Mouse (Mus musculus): Measurements from ENCODE around the gene Zfp583. TPM values are rescaled to one million over a fixed set of nuclear protein-coding genes. Genes with fewer than 3 reads are reported as not detected.
"Not testable (repeated sequence)": the region's sequence is repeated elsewhere in the genome, so short reads cannot be mapped to it uniquely, and the experiment has no call there.

Gene Zfp583
- polyA plus RNA-seq (2014; fragmentation: Nextera tagmentation; extraction: Ambion mirVana), result 5.2 and 5.8 TPM in 2 replicates

DNA sequence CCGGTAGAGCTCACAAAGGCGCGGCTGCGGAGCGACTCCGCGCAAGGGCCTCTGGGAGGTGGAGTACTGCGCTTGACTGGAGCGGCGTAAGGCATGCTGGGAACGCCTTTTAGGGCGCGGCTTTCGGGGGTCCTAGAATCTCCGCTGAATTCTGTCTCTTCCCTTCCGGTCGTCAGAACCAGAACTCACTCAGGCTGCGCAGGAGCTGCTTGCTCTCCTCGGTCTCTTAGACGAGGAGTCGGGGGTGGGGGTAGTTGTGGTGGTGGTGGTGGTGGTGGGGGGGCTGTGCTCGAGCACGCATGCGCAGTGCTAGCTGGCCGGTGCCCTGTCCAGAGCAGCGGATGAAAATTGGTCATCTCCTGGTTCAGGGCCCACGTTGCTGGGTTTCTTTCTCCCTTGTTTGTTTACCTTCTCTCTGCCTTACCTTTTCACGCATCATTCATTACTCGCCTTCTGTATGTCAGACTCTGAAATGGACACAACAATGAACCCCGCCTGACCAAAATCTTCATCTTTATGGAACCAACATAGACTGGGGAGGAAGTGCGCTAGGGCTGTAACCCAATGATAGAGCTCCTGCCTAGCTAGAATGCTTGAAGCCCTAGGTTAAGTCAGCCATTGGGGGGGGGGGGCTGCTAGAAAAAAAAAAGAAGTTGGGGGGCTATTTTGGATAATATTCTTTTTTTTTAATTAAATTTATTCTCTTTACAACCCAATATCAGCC, at the start of gene Zfp583:
Zfp583 (minus strand) TSS at position 53 of the 724 bp plus-strand sequence.
- Histone ChIP-seq H3K36me3 (ENCODE audit: control insufficient read depth, insufficient read depth, low read length) (no peaks in the 10 kb centered on the region; the same call in 1 of the 2 replicates), H3K9me3 (ENCODE audit: control insufficient read depth, low read depth, low read length) (no peaks in the 10 kb centered on the region), H3K4me1 (ENCODE audit: control insufficient read depth, insufficient read depth, low read length) (0 out of 2 replicates have a peak, but pooled peaks cover 7% of the 10 kb centered on the region), H3K9ac (replicated peaks; ENCODE audit: low read depth, low read length) (peak within 1 kb of the TSS; percentile 71), H3K4me3 (ENCODE audit: low read depth, low read length) (peak within 1 kb of the TSS; percentile 55), H3K4me2 (replicated peaks; ENCODE audit: low read depth, low read length) (peak within 1 kb of the TSS; percentile 69), H3K27ac (ENCODE audit: low read length) (peak within 1 kb of the TSS; percentile 70), H3K27me3 (ENCODE audit: control insufficient read depth, insufficient read depth, low read length) (no peaks in the 10 kb centered on the region)
- WGBS, result 6% methylated on average over 31 of the region's 31 CpGs
- ATAC-seq (ENCODE audit: insufficient number of reproducible peaks, insufficient read depth, low FRiP score, low read depth), result peak; percentile 92

- Histone ChIP-seq H3K36me3 (ENCODE audit: control insufficient read depth, insufficient read depth, low read length) (no peaks in the 10 kb centered on the region), H3K4me3 (ENCODE audit: low read depth, low read length) (no peak overlapping the region), H3K27ac (ENCODE audit: low read length) (no peak overlapping the region), H3K4me2 (replicated peaks; ENCODE audit: low read depth, low read length) (no peak overlapping the region), H3K9ac (replicated peaks; ENCODE audit: low read depth, low read length) (no peak overlapping the region), H3K4me1 (ENCODE audit: control insufficient read depth, insufficient read depth, low read length) (peaks cover 3% of the 10 kb centered on the region; the same call in 1 of the 2 replicates), H3K27me3 (ENCODE audit: control insufficient read depth, insufficient read depth, low read length) (no peaks in the 10 kb centered on the region), H3K9me3 (ENCODE audit: control insufficient read depth, low read depth, low read length) (no peaks in the 10 kb centered on the region)
- ATAC-seq (ENCODE audit: insufficient number of reproducible peaks, insufficient read depth, low FRiP score, low read depth), result no peak
- 84% methylated on average over 8 of the region's 8 CpGs for WGBS
Measured at GRCm38 (mm10) chr7:6378441-6378840, 47.4 kb upstream of the Zfp583 start.

- ATAC-seq (ENCODE audit: insufficient number of reproducible peaks, insufficient read depth, low FRiP score, low read depth), result no peak
- Histone ChIP-seq H3K27me3 (ENCODE audit: control insufficient read depth, insufficient read depth, low read length) (no peaks in the 10 kb centered on the region), H3K27ac (ENCODE audit: low read length) (no peak overlapping the region), H3K4me3 (ENCODE audit: low read depth, low read length) (no peak overlapping the region), H3K36me3 (ENCODE audit: control insufficient read depth, insufficient read depth, low read length) (no peaks in the 10 kb centered on the region), H3K9me3 (ENCODE audit: control insufficient read depth, low read depth, low read length) (no peaks in the 10 kb centered on the region), H3K4me1 (ENCODE audit: control insufficient read depth, insufficient read depth, low read length) (no peaks in the 10 kb centered on the region), H3K4me2 (replicated peaks; ENCODE audit: low read depth, low read length) (no peak overlapping the region), H3K9ac (replicated peaks; ENCODE audit: low read depth, low read length) (no peak overlapping the region)
- 80% methylated on average over 3 of the region's 3 CpGs for WGBS
Measured at GRCm38 (mm10) chr7:6372993-6373392, 41.9 kb upstream of the Zfp583 start.

GRCm38 (mm10) chr7:6369460-6369859, 38.4 kb upstream of the Zfp583 start:
- H3K9ac ChIP-seq (replicated peaks; ENCODE audit: low read depth, low read length), result no peak overlapping the region
- no peaks in the 10 kb centered on the region for H3K36me3 ChIP-seq (ENCODE audit: control insufficient read depth, insufficient read depth, low read length)
- H3K4me1 ChIP-seq (ENCODE audit: control insufficient read depth, insufficient read depth, low read length), result no peaks in the 10 kb centered on the region
- no peak overlapping the region for H3K4me3 ChIP-seq (ENCODE audit: low read depth, low read length)
- 0 out of 2 replicates have a peak, but pooled peaks have one; percentile 14 for ATAC-seq (ENCODE audit: insufficient number of reproducible peaks, insufficient read depth, low FRiP score, low read depth)
- no peaks in the 10 kb centered on the region for H3K9me3 ChIP-seq (ENCODE audit: control insufficient read depth, low read depth, low read length)
- no peak overlapping the region for H3K4me2 ChIP-seq (replicated peaks; ENCODE audit: low read depth, low read length)
- 90% methylated on average over 3 of the region's 3 CpGs for WGBS
- H3K27me3 ChIP-seq (ENCODE audit: control insufficient read depth, insufficient read depth, low read length), result no peaks in the 10 kb centered on the region
- H3K27ac ChIP-seq (ENCODE audit: low read length), result no peak overlapping the region

DNA sequence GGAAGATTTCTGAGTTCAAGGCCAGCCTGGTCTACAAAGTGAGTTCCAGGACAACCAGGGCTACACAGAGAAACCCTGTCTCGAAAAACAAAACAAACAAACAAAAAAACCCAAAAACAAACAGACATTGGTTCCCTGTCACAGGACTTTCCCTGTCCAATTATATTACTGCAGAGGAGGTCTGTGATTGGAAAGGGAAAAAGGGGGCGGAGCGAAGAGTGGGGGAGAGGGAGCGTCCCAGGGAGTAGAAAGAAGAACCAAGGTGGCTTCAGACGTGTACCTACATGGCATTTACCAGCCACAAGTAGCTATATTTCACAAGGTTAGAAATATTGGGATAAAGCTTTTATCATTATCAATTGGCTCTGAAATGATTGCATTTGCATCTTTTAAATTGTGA, 37.1 kb upstream of the Zfp583 start:
- not testable (repeated sequence) for H3K4me3 ChIP-seq (ENCODE audit: low read depth, low read length); H3K27me3 ChIP-seq (ENCODE audit: control insufficient read depth, insufficient read depth, low read length); H3K9ac ChIP-seq (replicated peaks; ENCODE audit: low read depth, low read length); H3K9me3 ChIP-seq (ENCODE audit: control insufficient read depth, low read depth, low read length); H3K27ac ChIP-seq (ENCODE audit: low read length); H3K4me2 ChIP-seq (replicated peaks; ENCODE audit: low read depth, low read length); ATAC-seq (ENCODE audit: insufficient number of reproducible peaks, insufficient read depth, low FRiP score, low read depth); H3K4me1 ChIP-seq (ENCODE audit: control insufficient read depth, insufficient read depth, low read length); H3K36me3 ChIP-seq (ENCODE audit: control insufficient read depth, insufficient read depth, low read length)
- 78% methylated on average over 5 of the region's 5 CpGs for WGBS

DNA sequence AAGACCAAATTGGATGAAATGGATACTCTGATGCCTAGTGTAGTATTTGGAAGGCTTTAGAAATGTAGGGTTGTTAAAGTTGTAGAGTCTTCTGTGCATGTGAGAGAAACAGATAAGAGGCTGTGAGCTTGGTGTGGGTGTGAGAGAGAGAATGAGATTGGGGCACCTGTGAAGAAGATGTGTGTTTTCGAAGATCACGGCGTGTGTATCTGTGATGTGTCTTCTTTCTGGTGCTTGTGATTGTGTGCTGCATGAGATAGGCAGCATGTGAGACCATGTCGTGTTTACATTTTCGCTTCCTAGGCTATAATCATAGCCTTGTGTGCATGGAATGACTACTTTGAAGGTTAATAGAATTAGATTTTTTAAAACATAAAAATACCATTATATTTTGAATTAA, 36.1 kb upstream of the Zfp583 start:
- Histone ChIP-seq H3K36me3 (ENCODE audit: control insufficient read depth, insufficient read depth, low read length) (no peaks in the 10 kb centered on the region), H3K9me3 (ENCODE audit: control insufficient read depth, low read depth, low read length) (no peaks in the 10 kb centered on the region), H3K27me3 (ENCODE audit: control insufficient read depth, insufficient read depth, low read length) (no peaks in the 10 kb centered on the region), H3K4me2 (replicated peaks; ENCODE audit: low read depth, low read length) (no peak overlapping the region), H3K9ac (replicated peaks; ENCODE audit: low read depth, low read length) (no peak overlapping the region), H3K4me1 (ENCODE audit: control insufficient read depth, insufficient read depth, low read length) (peaks cover 6% of the 10 kb centered on the region; the same call in 1 of the 2 replicates), H3K4me3 (ENCODE audit: low read depth, low read length) (no peak overlapping the region), H3K27ac (ENCODE audit: low read length) (no peak overlapping the region)
- ATAC-seq (ENCODE audit: insufficient number of reproducible peaks, insufficient read depth, low FRiP score, low read depth), result no peak
- WGBS, result 92% methylated on average over 5 of the region's 5 CpGs

DNA sequence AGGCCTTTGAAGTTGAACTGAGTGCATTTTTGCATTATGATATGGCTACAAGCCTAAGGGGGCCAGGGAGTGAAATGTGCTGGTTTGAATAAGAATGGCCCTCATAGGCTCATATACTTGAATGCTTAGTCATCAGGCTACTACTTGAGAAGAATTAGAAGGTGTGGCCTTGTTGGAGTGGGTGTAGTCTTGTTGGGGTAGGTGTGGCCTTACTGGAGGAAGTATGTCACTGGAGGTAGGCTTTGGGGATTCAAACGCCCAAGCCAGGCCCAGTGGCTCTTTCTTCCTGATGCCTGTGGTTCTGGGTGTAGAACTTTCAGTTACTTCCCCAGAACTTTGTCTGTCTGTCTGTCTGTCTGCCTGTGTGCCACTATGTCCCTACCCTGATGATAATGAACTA, 33.7 kb upstream of the Zfp583 start:
- no peaks in the 10 kb centered on the region for H3K27me3 ChIP-seq (ENCODE audit: control insufficient read depth, insufficient read depth, low read length)
- no peak overlapping the region for H3K27ac ChIP-seq (ENCODE audit: low read length)
- no peak overlapping the region for H3K4me2 ChIP-seq (replicated peaks; ENCODE audit: low read depth, low read length)
- peaks cover 6% of the 10 kb centered on the region; the same call in 1 of the 2 replicates for H3K4me1 ChIP-seq (ENCODE audit: control insufficient read depth, insufficient read depth, low read length)
- no peaks in the 10 kb centered on the region for H3K9me3 ChIP-seq (ENCODE audit: control insufficient read depth, low read depth, low read length)
- no peak overlapping the region for H3K4me3 ChIP-seq (ENCODE audit: low read depth, low read length)
- H3K36me3 ChIP-seq (ENCODE audit: control insufficient read depth, insufficient read depth, low read length), result no peaks in the 10 kb centered on the region
- 71% methylated on average over 1 of the region's 1 CpGs for WGBS
- H3K9ac ChIP-seq (replicated peaks; ENCODE audit: low read depth, low read length), result no peak overlapping the region
- no peak for ATAC-seq (ENCODE audit: insufficient number of reproducible peaks, insufficient read depth, low FRiP score, low read depth)

DNA sequence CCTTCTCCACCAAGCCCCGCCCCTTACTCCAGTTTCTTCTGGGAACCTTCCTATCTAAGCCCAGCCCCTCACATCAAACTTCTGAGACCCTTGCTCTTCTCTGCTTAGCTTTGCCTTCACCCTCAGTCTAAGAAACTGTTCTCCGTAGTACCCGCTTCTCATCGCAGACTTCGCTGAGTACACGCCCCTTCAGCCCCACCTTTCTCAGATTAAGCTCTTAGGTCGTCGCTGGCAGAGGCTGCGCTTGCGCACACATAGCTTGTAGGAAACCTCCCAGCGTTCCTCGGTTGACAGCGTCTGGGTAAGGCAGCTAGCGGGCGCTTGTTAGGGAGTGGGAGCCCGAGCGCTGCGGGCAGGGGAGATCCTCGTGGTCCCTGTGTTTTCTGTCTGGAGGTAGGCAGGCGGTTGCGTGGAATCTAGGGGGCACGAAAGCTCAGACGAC, 32.0 kb upstream of the Zfp583 start, which contains the start of gene Zfp78:
Zfp78 (plus strand) TSS at position 234 of the 442 bp plus-strand sequence.
- Histone ChIP-seq H3K27me3 (ENCODE audit: control insufficient read depth, insufficient read depth, low read length) (no peaks in the 10 kb centered on the region), H3K9me3 (ENCODE audit: control insufficient read depth, low read depth, low read length) (no peaks in the 10 kb centered on the region), H3K27ac (ENCODE audit: low read length) (peak within 1 kb of the TSS; percentile 82), H3K36me3 (ENCODE audit: control insufficient read depth, insufficient read depth, low read length) (no peaks in the 10 kb centered on the region), H3K4me3 (ENCODE audit: low read depth, low read length) (peak within 1 kb of the TSS; percentile 53), H3K4me1 (ENCODE audit: control insufficient read depth, insufficient read depth, low read length) (peaks cover 6% of the 10 kb centered on the region; the same call in 1 of the 2 replicates), H3K4me2 (replicated peaks; ENCODE audit: low read depth, low read length) (peak within 1 kb of the TSS; percentile 49), H3K9ac (replicated peaks; ENCODE audit: low read depth, low read length) (peak within 1 kb of the TSS; percentile 47)
- under 1% methylated on average over 23 of the region's 23 CpGs for WGBS
- peak; percentile 80 for ATAC-seq (ENCODE audit: insufficient number of reproducible peaks, insufficient read depth, low FRiP score, low read depth)
